Mouse (Mus musculus): ENCODE measurements around the gene Setd1a. TPM values are rescaled to one million over a fixed set of nuclear protein-coding genes. Genes with fewer than 3 reads are reported as not detected.
A peak's percentile ranks its signal among the peaks of the same experiment; 100 is the strongest.

Setd1a gene
- total and polyA plus RNA-seq, 2 experiments from 2014 or later: 7.5 to 7.6 TPM

DNA sequence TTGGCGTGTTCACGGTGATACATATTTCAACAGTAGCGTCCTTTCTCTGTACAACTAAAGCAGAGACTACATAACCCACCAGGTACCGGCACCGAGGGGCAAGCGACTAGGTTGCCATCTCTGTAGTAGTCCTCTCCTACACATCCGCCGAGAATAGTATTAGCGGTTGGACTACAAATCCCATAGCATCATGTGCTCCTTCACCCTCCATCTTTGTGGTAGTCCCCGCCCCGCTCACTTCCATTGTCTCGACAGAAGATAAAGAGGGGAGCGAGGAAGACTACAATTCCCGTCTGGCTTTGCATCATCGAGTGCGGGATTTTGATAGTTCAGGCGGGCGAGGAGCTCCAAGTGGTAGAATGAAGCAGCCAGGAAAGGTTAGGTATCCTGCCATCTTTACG is 31.2 kb upstream of the Setd1a start:
- Histone ChIP-seq H3K36me3 (replicated peaks; ENCODE audit: control insufficient read depth, insufficient read depth, low read length) (peaks cover 21% of the 10 kb centered on the region), H3K27me3 (ENCODE audit: control insufficient read depth, insufficient read depth, low read length) (no peaks in the 10 kb centered on the region), H3K4me1 (ENCODE audit: control insufficient read depth, insufficient read depth) (0 out of 2 replicates have a peak, but pooled peaks cover 6% of the 10 kb centered on the region), H3K4me2 (ENCODE audit: low read depth, low read length) (peak overlapping the region; percentile 100), H3K9ac (replicated peaks; ENCODE audit: low read depth, low read length) (peak overlapping the region; percentile 77), H3K9me3 (replicated peaks; ENCODE audit: control insufficient read depth, low read length) (no peaks in the 10 kb centered on the region), H3K27ac (ENCODE audit: low read depth) (peak overlapping the region; percentile 80), H3K4me3 (ENCODE audit: low read depth, low read length) (peak overlapping the region; percentile 82)
- DNase-seq (ENCODE audit: low spot score) (peak; percentile 100), ATAC-seq (ENCODE audit: insufficient read depth, low read depth) (peak; percentile 83)
- WGBS: under 1% methylated on average over 19 of the region's 19 CpGs
- TF ChIP-seq EP300 (IDR thresholded peaks at IDR 0.05; ENCODE audit: low read depth): no peak
- peak; percentile 14; the same call in 1 of the 2 replicates for TF ChIP-seq CTCF (IDR thresholded peaks at IDR 0.05; ENCODE audit: low read depth)

GRCm38 (mm10) chr7:127745652-127746493 is 30.6 kb upstream of the Setd1a start:
- peaks cover 27% of the 10 kb centered on the region for H3K36me3 ChIP-seq (replicated peaks; ENCODE audit: control insufficient read depth, insufficient read depth, low read length)
- H3K9me3 ChIP-seq (replicated peaks; ENCODE audit: control insufficient read depth, low read length): no peaks in the 10 kb centered on the region
- H3K9ac ChIP-seq (replicated peaks; ENCODE audit: low read depth, low read length): peak overlapping the region; percentile 77
- peak overlapping the region; percentile 82 for H3K4me3 ChIP-seq (ENCODE audit: low read depth, low read length)
- H3K27ac ChIP-seq (ENCODE audit: low read depth): peak overlapping the region; percentile 80
- peak overlapping the region; percentile 100 for H3K4me2 ChIP-seq (ENCODE audit: low read depth, low read length)
- H3K4me1 ChIP-seq (ENCODE audit: control insufficient read depth, insufficient read depth): 0 out of 2 replicates have a peak, but pooled peaks cover 6% of the 10 kb centered on the region
- WGBS: under 1% methylated on average over 34 of the region's 39 CpGs
- peak; percentile 99 for DNase-seq (ENCODE audit: low spot score)
- peak; percentile 93 for ATAC-seq (ENCODE audit: insufficient read depth, low read depth)
- TF ChIP-seq CTCF (IDR thresholded peaks at IDR 0.05; ENCODE audit: low read depth) (no peak), EP300 (IDR thresholded peaks at IDR 0.05; ENCODE audit: low read depth) (no peak)
- H3K27me3 ChIP-seq (ENCODE audit: control insufficient read depth, insufficient read depth, low read length): no peaks in the 10 kb centered on the region

GRCm38 (mm10) chr7:127746494-127747491 is 29.7 kb upstream of the Setd1a start:
- Histone ChIP-seq H3K27ac (ENCODE audit: low read depth) (peak overlapping the region; percentile 38), H3K27me3 (ENCODE audit: control insufficient read depth, insufficient read depth, low read length) (no peaks in the 10 kb centered on the region), H3K36me3 (replicated peaks; ENCODE audit: control insufficient read depth, insufficient read depth, low read length) (peaks cover 36% of the 10 kb centered on the region), H3K4me2 (ENCODE audit: low read depth, low read length) (peak overlapping the region; percentile 100), H3K4me1 (ENCODE audit: control insufficient read depth, insufficient read depth) (0 out of 2 replicates have a peak, but pooled peaks cover 6% of the 10 kb centered on the region), H3K4me3 (ENCODE audit: low read depth, low read length) (peak overlapping the region; percentile 82), H3K9me3 (replicated peaks; ENCODE audit: control insufficient read depth, low read length) (no peaks in the 10 kb centered on the region), H3K9ac (replicated peaks; ENCODE audit: low read depth, low read length) (peak overlapping the region; percentile 77)
- ATAC-seq (ENCODE audit: insufficient read depth, low read depth) (no peak), DNase-seq (ENCODE audit: low spot score) (no peak)
- no peak for TF ChIP-seq EP300 (IDR thresholded peaks at IDR 0.05; ENCODE audit: low read depth)
- no peak for TF ChIP-seq CTCF (IDR thresholded peaks at IDR 0.05; ENCODE audit: low read depth)
- 2% methylated on average over 25 of the region's 62 CpGs for WGBS

DNA sequence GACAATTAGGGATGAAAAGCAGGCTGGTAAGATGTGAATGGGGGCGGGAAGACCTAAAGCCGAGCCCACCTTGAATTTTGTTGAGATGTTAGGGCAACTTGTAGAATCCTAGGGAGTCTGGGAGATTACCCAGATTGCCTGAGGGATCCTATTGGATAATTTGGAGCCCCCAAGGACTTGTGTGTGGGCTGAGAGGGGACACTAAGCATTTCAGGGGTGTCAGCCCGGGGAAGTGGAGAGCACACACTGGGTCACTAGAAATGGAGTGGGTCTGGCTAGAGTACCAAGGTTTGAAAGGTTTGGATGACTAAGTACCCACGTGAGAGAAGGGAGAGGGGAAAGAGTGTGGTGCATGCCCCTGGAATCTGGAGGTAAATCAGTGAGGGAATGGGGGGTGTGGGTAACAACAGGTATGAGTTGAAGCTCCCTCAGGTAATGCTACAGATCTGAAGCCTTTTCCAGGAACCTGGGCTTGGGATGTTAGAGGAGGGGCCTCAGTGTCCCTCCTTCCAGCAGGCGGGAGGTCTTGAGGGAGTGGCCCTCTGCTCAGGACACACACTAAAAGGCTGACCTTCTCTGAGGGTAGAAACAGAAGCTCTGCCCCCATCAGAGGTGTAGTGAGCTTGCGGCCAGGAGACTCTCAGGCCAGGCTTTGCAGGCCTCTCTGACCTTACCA is 28.8 kb upstream of the Setd1a start:
- peak overlapping the region; percentile 77; the same call in 1 of the 2 replicates for H3K9ac ChIP-seq (replicated peaks; ENCODE audit: low read depth, low read length)
- H3K27me3 ChIP-seq (ENCODE audit: control insufficient read depth, insufficient read depth, low read length): no peaks in the 10 kb centered on the region
- no peak overlapping the region for H3K4me3 ChIP-seq (ENCODE audit: low read depth, low read length)
- DNase-seq (ENCODE audit: low spot score) (no peak), ATAC-seq (ENCODE audit: insufficient read depth, low read depth) (no peak)
- TF ChIP-seq CTCF (IDR thresholded peaks at IDR 0.05; ENCODE audit: low read depth): no peak
- TF ChIP-seq EP300 (IDR thresholded peaks at IDR 0.05; ENCODE audit: low read depth): no peak
- H3K36me3 ChIP-seq (replicated peaks; ENCODE audit: control insufficient read depth, insufficient read depth, low read length): peaks cover 45% of the 10 kb centered on the region
- WGBS: 75% methylated on average over 6 of the region's 6 CpGs
- H3K9me3 ChIP-seq (replicated peaks; ENCODE audit: control insufficient read depth, low read length): no peaks in the 10 kb centered on the region
- H3K27ac ChIP-seq (ENCODE audit: low read depth): no peak overlapping the region
- H3K4me1 ChIP-seq (ENCODE audit: control insufficient read depth, insufficient read depth): 0 out of 2 replicates have a peak, but pooled peaks cover 6% of the 10 kb centered on the region
- H3K4me2 ChIP-seq (ENCODE audit: low read depth, low read length): peak overlapping the region; percentile 100

GRCm38 (mm10) chr7:127748235-127748560 is 28.3 kb upstream of the Setd1a start:
- no peaks in the 10 kb centered on the region for H3K27me3 ChIP-seq (ENCODE audit: control insufficient read depth, insufficient read depth, low read length)
- H3K36me3 ChIP-seq (replicated peaks; ENCODE audit: control insufficient read depth, insufficient read depth, low read length): peaks cover 50% of the 10 kb centered on the region
- no peaks in the 10 kb centered on the region for H3K9me3 ChIP-seq (replicated peaks; ENCODE audit: control insufficient read depth, low read length)
- 0 out of 2 replicates have a peak, but pooled peaks cover 6% of the 10 kb centered on the region for H3K4me1 ChIP-seq (ENCODE audit: control insufficient read depth, insufficient read depth)
- H3K4me3 ChIP-seq (ENCODE audit: low read depth, low read length): no peak overlapping the region
- ATAC-seq (ENCODE audit: insufficient read depth, low read depth): no peak
- no peak overlapping the region for H3K4me2 ChIP-seq (ENCODE audit: low read depth, low read length)
- no peak overlapping the region for H3K27ac ChIP-seq (ENCODE audit: low read depth)
- WGBS: 93% methylated on average over 28 of the region's 28 CpGs
- H3K9ac ChIP-seq (replicated peaks; ENCODE audit: low read depth, low read length): no peak overlapping the region
- no peak for DNase-seq (ENCODE audit: low spot score)
- TF ChIP-seq CTCF (IDR thresholded peaks at IDR 0.05; ENCODE audit: low read depth) (no peak), EP300 (IDR thresholded peaks at IDR 0.05; ENCODE audit: low read depth) (no peak)

Measured in heart, postnatal 0 days (tissue).